Mouse (Mus musculus) liver, embryonic 14.5 days (tissue): ENCODE results near the gene Klhl7. TPM values are rescaled to one million over a fixed set of nuclear protein-coding genes. Genes with fewer than 3 reads are reported as not detected.

Experiments
- ATAC-seq: fragments of 200-750 bp; cut with Nextera tagmentation; 2 replicates; pipeline ENCODE4 v1.8.0; 2017; ENCODE audit warnings: moderate number of reproducible peaks, mild to moderate bottlenecking, moderate library complexity; ENCODE audit not compliant: insufficient read depth
- DNase-seq, 3 experiments: peaks; one replicate each; pipeline ENCODE4 v3.0.0-alpha.2; 2012 to 2013; ENCODE audit warnings: low read depth in 3 of 3, low spot score in 3 of 3
- H3K27ac ChIP-seq: fragments of 300-500 bp; sonication (generic); 2 replicates; pipeline ENCODE4 v1.5.1; 2014; ENCODE audit warnings: moderate library complexity, mild to moderate bottlenecking, control low read depth, inconsistent platforms
- H3K27me3 ChIP-seq: fragments of 300-500 bp; sonication (generic); 2 replicates; pipeline ENCODE4 v1.6.1; 2014; ENCODE audit warnings: mild to moderate bottlenecking, low read length, moderate library complexity; ENCODE audit not compliant: control insufficient read depth, insufficient read depth
- H3K36me3 ChIP-seq: fragments of 300-500 bp; sonication (generic); replicated peaks from 2 replicates; pipeline ENCODE4 v1.6.1; 2014; ENCODE audit warnings: low read depth; ENCODE audit not compliant: control insufficient read depth, insufficient read depth
- H3K4me1 ChIP-seq, 2 experiments: fragments of 200-500 bp in 1 of 2; fragments of 300-500 bp in 1 of 2; sonication (generic) in 1 of 2; replicated peaks; 2 replicates each; pipeline ENCODE4 v1.6.1; 2012 to 2014; ENCODE audit warnings: antibody characterized with exemption in 1 of 2, inconsistent platforms in 1 of 2, low read length in 1 of 2; ENCODE audit not compliant: control insufficient read depth in 2 of 2, insufficient read depth in 2 of 2
- H3K4me2 ChIP-seq: fragments of 300-500 bp; sonication (generic); 2 replicates; pipeline ENCODE4 v1.6.1; 2014; ENCODE audit warnings: low read depth, mild to moderate bottlenecking, control low read depth, moderate library complexity
- H3K4me3 ChIP-seq, 2 experiments: fragments of 200-500 bp in 1 of 2; fragments of 300-500 bp in 1 of 2; sonication (generic) in 1 of 2; 2 replicates each; pipeline ENCODE4 v1.5.1; 2012 to 2014; ENCODE audit warnings: low read depth in 2 of 2, low read length in 2 of 2, mild to moderate bottlenecking in 2 of 2, control low read depth in 1 of 2, inconsistent platforms in 1 of 2, moderate library complexity in 1 of 2; ENCODE audit not compliant: insufficient read depth in 1 of 2
- H3K9ac ChIP-seq: fragments of 300-500 bp; sonication (generic); replicated peaks from 2 replicates; pipeline ENCODE4 v1.6.1; 2014; ENCODE audit warnings: mild to moderate bottlenecking, control low read depth, moderate library complexity
- H3K9me3 ChIP-seq: fragments of 300-500 bp; sonication (generic); 2 replicates; pipeline ENCODE4 v1.6.1; 2016; ENCODE audit warnings: low read length, mixed read lengths; ENCODE audit not compliant: control insufficient read depth
- CTCF ChIP-seq: IDR thresholded peaks from 2 replicates; pipeline ENCODE4 v1.5.1; 2016; ENCODE audit warnings: antibody characterized with exemption, low read depth, control low read depth
- EP300 ChIP-seq: IDR thresholded peaks from 2 replicates; pipeline ENCODE4 v1.6.1; 2016; ENCODE audit warnings: antibody characterized with exemption, low read depth
- WGBS: fragments of 180-500 bp; shearing (Covaris S2); extraction: QIAGEN DNeasy Blood & Tissue Kit; methylation state at CpG from one replicate; pipeline ENCODE4 v1.1.7; 2014; ENCODE audit not compliant: insufficient replicate concordance; 5-methylcytosine and 5-hydroxymethylcytosine counted together
- polyA plus RNA-seq, 2 experiments: library from polyadenylated mRNA; depleted of rRNA in 1 of 2; stranded (reverse) in 1 of 2; unstranded in 1 of 2; fragments of >200 nt; fragmentation: Nextera tagmentation in 1 of 2; extraction: Ambion mirVana in 1 of 2; gene quantifications; 2 replicates each; pipeline versions ENCODE4 v1.2.1 to v1.2.3; 2012 to 2014

Klhl7 gene
- polyA plus RNA-seq, 2 experiments: 9.8 to 18.1 TPM

GRCm38 (mm10) chr5:24056865-24057264, 43.5 kb upstream of the Klhl7 start:
- DNase-seq (no peak), ATAC-seq (no peak)
- Histone ChIP-seq H3K4me1 (0 out of 4 replicates have a peak, but pooled peaks cover 0 to 2% of the 10 kb centered on the region in 2 experiments), H3K36me3 (no peaks in the 10 kb centered on the region), H3K4me2 (no peak overlapping the region), H3K27me3 (no peaks in the 10 kb centered on the region), H3K9ac (no peak overlapping the region), H3K9me3 (peaks cover 2% of the 10 kb centered on the region; the same call in 1 of the 2 replicates), H3K4me3 (no peak overlapping the region), H3K27ac (no peak overlapping the region)
- 71% methylated on average over 2 of the region's 2 CpGs for WGBS
- TF ChIP-seq EP300: no peak
- no peak for TF ChIP-seq CTCF

DNA sequence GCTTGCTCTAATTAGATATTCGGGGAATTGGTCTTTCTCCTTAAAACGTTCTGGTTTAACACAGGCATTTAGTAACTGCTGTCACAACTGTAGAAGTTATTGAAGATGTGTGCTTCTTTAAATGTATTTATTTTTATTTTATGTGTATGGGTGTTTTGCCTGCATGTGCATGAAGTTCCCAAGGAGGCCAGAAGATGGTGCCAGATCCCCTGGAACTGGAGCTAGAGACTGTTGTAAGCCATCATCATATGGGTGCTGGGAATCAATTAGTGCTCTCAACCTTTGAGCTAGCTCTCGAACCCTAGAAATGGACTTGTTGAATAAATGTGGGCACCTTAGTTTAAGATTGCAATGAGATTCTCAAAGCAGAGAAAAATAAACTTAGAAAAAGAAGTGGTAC, 42.8 kb upstream of the Klhl7 start:
- Histone ChIP-seq H3K9ac (no peak overlapping the region), H3K4me3 (no peak overlapping the region), H3K27me3 (no peaks in the 10 kb centered on the region), H3K4me1 (no peaks in the 10 kb centered on the region), H3K9me3 (peaks cover 2% of the 10 kb centered on the region; the same call in 1 of the 2 replicates), H3K27ac (no peak overlapping the region), H3K36me3 (no peaks in the 10 kb centered on the region), H3K4me2 (no peak overlapping the region)
- WGBS: 47% methylated on average over 3 of the region's 3 CpGs
- ATAC-seq: no peak
- no peak for DNase-seq
- TF ChIP-seq EP300 (no peak), CTCF (peak; percentile 62)

GRCm38 (mm10) chr5:24060949-24061348, 39.5 kb upstream of the Klhl7 start:
- Histone ChIP-seq H3K4me2 (no peak overlapping the region), H3K9me3 (peaks cover 2% of the 10 kb centered on the region; the same call in 1 of the 2 replicates), H3K4me1 (no peaks in the 10 kb centered on the region), H3K36me3 (no peaks in the 10 kb centered on the region), H3K9ac (no peak overlapping the region), H3K4me3 (no peak overlapping the region), H3K27me3 (no peaks in the 10 kb centered on the region), H3K27ac (no peak overlapping the region)
- 49% methylated on average over 3 of the region's 3 CpGs for WGBS
- no peak for ATAC-seq
- DNase-seq: no peak
- TF ChIP-seq CTCF (no peak), EP300 (no peak)

GRCm38 (mm10) chr5:24063034-24063433, 37.4 kb upstream of the Klhl7 start:
- no peak for ATAC-seq
- 62% methylated on average over 6 of the region's 6 CpGs for WGBS
- no peak overlapping the region for H3K27ac ChIP-seq
- H3K9ac ChIP-seq: no peak overlapping the region
- H3K4me2 ChIP-seq: no peak overlapping the region
- no peak for TF ChIP-seq CTCF
- TF ChIP-seq EP300: no peak
- H3K4me3 ChIP-seq: no peak overlapping the region
- H3K9me3 ChIP-seq: no peaks in the 10 kb centered on the region
- H3K27me3 ChIP-seq: no peaks in the 10 kb centered on the region
- H3K4me1 ChIP-seq: no peaks in the 10 kb centered on the region
- no peak for DNase-seq
- H3K36me3 ChIP-seq: no peaks in the 10 kb centered on the region

DNA sequence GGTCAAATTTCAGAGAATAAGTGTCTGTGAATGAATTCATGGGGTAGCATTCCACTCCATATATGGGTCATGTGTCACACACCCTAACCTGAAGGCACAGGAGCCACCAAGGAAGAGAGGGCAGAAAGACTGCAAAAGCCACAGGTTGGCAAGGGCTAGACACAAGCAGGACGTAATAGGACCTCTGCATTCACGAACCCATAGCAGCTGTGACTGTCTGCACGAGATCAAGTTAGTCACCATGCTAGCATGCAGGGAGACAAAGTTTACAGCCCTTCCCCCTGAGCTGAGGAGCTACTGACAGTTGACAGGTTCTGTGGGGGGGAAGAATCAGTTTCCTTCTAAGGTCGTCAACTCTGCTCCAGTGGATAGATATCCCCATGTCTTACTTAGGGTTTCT, 36.9 kb upstream of the Klhl7 start:
- no peaks in the 10 kb centered on the region for H3K27me3 ChIP-seq
- 55% methylated on average over 4 of the region's 4 CpGs for WGBS
- no peaks in the 10 kb centered on the region for H3K4me1 ChIP-seq

More for the DNA sequence above, 36.9 kb upstream of the Klhl7 start:
- Histone ChIP-seq H3K9me3 (no peaks in the 10 kb centered on the region), H3K4me3 (no peak overlapping the region), H3K9ac (no peak overlapping the region), H3K36me3 (no peaks in the 10 kb centered on the region), H3K27ac (no peak overlapping the region), H3K4me2 (no peak overlapping the region)
- DNase-seq (no peak), ATAC-seq (no peak)
- TF ChIP-seq CTCF: no peak
- no peak for TF ChIP-seq EP300
